Mouse (Mus musculus): ENCODE results near the gene Nos2. TPM values are rescaled to one million over a fixed set of nuclear protein-coding genes. Genes with fewer than 3 reads are reported as not detected.
"Not testable (repeated sequence)": the region's sequence is repeated elsewhere in the genome, so short reads cannot be mapped to it uniquely, and the experiment has no call there.

The Nos2 gene
- polyA plus RNA-seq, 1 experiment, result 1.5 TPM

DNA sequence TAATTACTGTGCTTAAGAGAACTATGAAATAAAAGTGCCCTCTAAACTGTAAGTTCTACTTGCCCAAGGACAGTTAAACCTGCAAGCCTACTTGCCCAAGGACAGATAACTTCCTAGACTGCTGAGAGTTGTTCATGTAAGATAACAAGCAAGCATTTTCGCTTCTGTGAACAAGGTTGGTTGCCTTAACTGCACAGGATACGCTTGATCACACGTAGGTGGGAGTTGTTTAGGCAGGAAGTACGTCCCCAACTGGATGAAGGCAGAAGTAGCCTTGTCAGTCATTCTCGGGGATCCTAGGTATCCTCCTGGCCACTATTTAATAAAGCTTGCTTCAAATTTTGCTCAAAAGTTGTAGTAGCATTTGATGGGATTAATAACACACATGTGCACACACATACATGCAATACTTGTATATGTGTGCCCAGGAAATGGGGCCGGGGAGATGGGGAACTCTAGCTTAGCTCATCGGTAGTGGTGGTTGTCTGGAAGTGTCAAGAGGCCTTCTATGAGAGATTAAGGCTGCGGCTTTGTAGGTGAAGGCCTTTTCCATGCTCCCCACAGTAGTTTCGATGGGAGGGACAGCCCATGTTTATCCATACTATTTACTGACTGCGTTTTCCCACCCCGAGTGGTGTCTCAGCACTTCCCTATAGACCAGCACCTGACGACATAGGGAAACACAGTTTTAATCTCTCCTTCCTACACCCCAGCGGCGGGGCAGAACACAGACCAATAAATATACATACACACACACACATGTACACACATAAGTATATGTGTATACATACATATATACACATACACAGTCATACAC, 85.2 kb downstream of the Nos2 start:
- Histone ChIP-seq H3K27ac (ENCODE audit: insufficient read depth, low read depth, low read length) (no peak overlapping the region), H3K4me1 (ENCODE audit: control insufficient read depth, insufficient read depth, low read length) (no peaks in the 10 kb centered on the region), H3K27me3 (replicated peaks; ENCODE audit: control insufficient read depth, insufficient read depth, low read length) (no peaks in the 10 kb centered on the region), H3K36me3 (ENCODE audit: control insufficient read depth, insufficient read depth, low read length) (no peaks in the 10 kb centered on the region), H3K4me3 (ENCODE audit: insufficient read depth, low read depth, low read length) (no peak overlapping the region)
- 84% methylated on average over 14 of the region's 14 CpGs for WGBS
- no peak for DNase-seq
- TF ChIP-seq CTCF (conservative IDR thresholded peaks at IDR 0.05; ENCODE audit: insufficient read depth, insufficient read length, low read depth, low read length), result no peak
- TF ChIP-seq POLR2A (IDR thresholded peaks at IDR 0.05; ENCODE audit: low read depth, low read length), result no peak

DNA sequence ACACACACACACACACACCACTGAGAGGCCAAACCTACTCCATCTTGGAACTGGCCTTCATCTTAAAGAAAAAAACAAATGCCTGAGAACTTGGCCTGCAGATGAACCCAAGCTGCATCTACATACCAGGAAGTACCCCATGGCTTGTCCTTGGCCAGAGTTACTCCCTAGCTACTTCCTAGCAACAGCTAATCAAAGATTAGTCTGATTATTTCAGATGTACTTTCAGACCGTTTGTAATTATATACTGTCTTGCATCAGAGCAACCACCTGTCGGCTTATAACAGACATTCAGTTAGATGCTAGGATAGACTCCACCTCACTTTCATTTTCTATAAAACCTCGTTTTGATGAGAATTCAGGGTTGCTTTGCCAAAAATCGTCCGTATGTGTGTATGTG, 85.8 kb downstream of the Nos2 start:
- WGBS, result 55% methylated on average over 5 of the region's 5 CpGs

DNA sequence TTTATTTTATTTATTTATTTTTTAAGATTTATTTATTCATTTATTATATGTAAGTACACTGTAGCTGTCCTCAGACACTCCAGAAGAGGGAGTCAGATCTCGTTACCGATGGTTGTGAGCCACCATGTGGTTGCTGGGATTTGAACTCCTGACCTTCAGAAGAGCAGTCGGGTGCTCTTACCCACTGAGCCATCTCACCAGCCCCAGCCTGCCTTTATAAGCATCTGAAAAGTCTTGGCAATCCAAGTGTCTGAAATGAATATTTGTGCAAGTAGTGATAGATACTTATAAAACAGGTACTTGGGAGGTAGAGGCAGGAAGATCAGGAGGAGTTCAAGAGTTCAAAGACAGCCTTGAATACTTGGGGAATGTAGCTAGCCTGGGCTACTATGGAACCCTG, 86.8 kb downstream of the Nos2 start:
- not testable (repeated sequence) for H3K36me3 ChIP-seq (ENCODE audit: control insufficient read depth, insufficient read depth, low read length); H3K27me3 ChIP-seq (replicated peaks; ENCODE audit: control insufficient read depth, insufficient read depth, low read length); H3K4me1 ChIP-seq (ENCODE audit: control insufficient read depth, insufficient read depth, low read length); H3K27ac ChIP-seq (ENCODE audit: insufficient read depth, low read depth, low read length); DNase-seq; H3K4me3 ChIP-seq (ENCODE audit: insufficient read depth, low read depth, low read length)
- 85% methylated on average over 3 of the region's 3 CpGs for WGBS

More for the DNA sequence above, 85.8 kb downstream of the Nos2 start:
- no peak for DNase-seq
- Histone ChIP-seq H3K36me3 (ENCODE audit: control insufficient read depth, insufficient read depth, low read length) (no peaks in the 10 kb centered on the region), H3K27me3 (replicated peaks; ENCODE audit: control insufficient read depth, insufficient read depth, low read length) (no peaks in the 10 kb centered on the region), H3K4me3 (ENCODE audit: insufficient read depth, low read depth, low read length) (no peak overlapping the region), H3K4me1 (ENCODE audit: control insufficient read depth, insufficient read depth, low read length) (no peaks in the 10 kb centered on the region), H3K27ac (ENCODE audit: insufficient read depth, low read depth, low read length) (no peak overlapping the region)
- TF ChIP-seq CTCF (conservative IDR thresholded peaks at IDR 0.05; ENCODE audit: insufficient read depth, insufficient read length, low read depth, low read length), result no peak
- no peak for TF ChIP-seq POLR2A (IDR thresholded peaks at IDR 0.05; ENCODE audit: low read depth, low read length)

DNA sequence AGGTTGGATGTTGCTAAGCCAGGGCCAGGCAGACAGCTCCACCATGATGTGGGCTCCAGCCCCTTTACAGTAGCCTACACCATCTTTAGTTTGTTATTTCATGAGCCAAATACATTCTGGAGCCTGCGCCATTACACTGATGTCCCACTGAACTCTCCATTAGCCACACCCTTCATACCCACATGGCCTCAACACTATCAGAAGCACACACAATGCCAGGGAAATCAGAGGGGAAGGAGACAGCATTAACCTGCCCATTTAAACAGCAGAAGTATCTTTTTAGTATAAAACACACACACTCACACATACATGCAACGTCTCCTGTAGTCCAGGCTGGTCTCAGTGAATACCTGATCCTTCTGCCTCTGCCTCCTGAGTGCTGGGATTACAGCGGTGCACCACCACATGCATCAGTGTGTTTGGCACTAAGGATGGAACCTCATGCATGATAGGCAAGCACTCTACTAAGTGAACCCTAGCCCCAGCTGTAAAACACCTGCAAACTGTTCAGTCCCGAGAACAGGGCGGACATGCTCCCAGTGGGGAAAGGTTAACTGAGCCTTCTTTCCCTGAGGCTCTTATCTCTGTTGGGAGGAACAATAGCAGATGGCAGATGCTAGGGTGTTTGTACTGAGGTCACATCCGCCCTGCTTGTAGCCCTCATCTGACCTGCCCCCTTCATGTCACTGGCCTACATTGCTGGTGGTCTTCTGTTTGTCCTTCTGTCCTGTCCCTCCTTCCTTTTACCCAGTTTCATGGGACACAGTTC, 87.6 kb downstream of the Nos2 start:
- TF ChIP-seq POLR2A (IDR thresholded peaks at IDR 0.05; ENCODE audit: low read depth, low read length), result no peak
- TF ChIP-seq CTCF (conservative IDR thresholded peaks at IDR 0.05; ENCODE audit: insufficient read depth, insufficient read length, low read depth, low read length), result no peak
- WGBS, result 85% methylated on average over 6 of the region's 6 CpGs
- Histone ChIP-seq H3K4me3 (ENCODE audit: insufficient read depth, low read depth, low read length) (no peak overlapping the region), H3K4me1 (ENCODE audit: control insufficient read depth, insufficient read depth, low read length) (no peaks in the 10 kb centered on the region), H3K36me3 (ENCODE audit: control insufficient read depth, insufficient read depth, low read length) (no peaks in the 10 kb centered on the region), H3K27ac (ENCODE audit: insufficient read depth, low read depth, low read length) (no peak overlapping the region), H3K27me3 (replicated peaks; ENCODE audit: control insufficient read depth, insufficient read depth, low read length) (no peaks in the 10 kb centered on the region)
- DNase-seq, result no peak

DNA sequence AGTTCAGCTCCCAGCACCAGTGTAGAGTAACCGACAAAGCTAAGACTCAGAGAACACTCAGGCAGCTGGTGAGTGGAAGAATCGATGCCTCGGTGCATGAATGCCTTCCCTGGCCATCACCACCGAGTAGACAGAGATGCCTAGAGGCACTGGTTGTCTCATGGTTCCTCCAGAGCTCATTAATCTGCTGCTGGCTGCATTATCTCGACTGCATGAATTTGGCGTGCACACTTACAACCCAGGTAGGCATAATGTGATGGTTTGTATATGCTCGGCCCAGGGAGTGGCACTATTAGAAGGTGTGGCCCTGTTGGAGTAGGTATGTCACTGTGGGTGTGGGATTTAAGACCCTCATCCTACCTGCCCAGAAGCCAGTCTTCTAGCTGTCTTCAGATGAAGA, 88.3 kb downstream of the Nos2 start:
- no peak for DNase-seq
- 92% methylated on average over 7 of the region's 7 CpGs for WGBS
- no peak overlapping the region for H3K27ac ChIP-seq (ENCODE audit: insufficient read depth, low read depth, low read length)
- TF ChIP-seq CTCF (conservative IDR thresholded peaks at IDR 0.05; ENCODE audit: insufficient read depth, insufficient read length, low read depth, low read length) (no peak), POLR2A (IDR thresholded peaks at IDR 0.05; ENCODE audit: low read depth, low read length) (no peak)
- H3K4me3 ChIP-seq (ENCODE audit: insufficient read depth, low read depth, low read length), result no peak overlapping the region
- no peaks in the 10 kb centered on the region for H3K27me3 ChIP-seq (replicated peaks; ENCODE audit: control insufficient read depth, insufficient read depth, low read length)
- no peaks in the 10 kb centered on the region for H3K4me1 ChIP-seq (ENCODE audit: control insufficient read depth, insufficient read depth, low read length)
- no peaks in the 10 kb centered on the region for H3K36me3 ChIP-seq (ENCODE audit: control insufficient read depth, insufficient read depth, low read length)

Other genes starting within 250 kb of the Nos2 start
- gene Nlk, start 223.4 kb upstream of the Nos2 start, polyA plus RNA-seq (2012; rRNA removed), result 11.7 and 12.1 TPM in 2 replicates
- 56.9 and 60.1 TPM in 2 replicates for gene Ccnq, start 169.1 kb upstream of the Nos2 start, polyA plus RNA-seq (2012; rRNA removed)
- gene Lyrm9, start 94.2 kb upstream of the Nos2 start, polyA plus RNA-seq (2012; rRNA removed), result 22.4 and 24.9 TPM in 2 replicates
- gene Lgals9, start 64.2 kb downstream of the Nos2 start, polyA plus RNA-seq (2012; rRNA removed), result 55.3 and 63.4 TPM in 2 replicates
- gene Ksr1, start 225.6 kb downstream of the Nos2 start, polyA plus RNA-seq (2012; rRNA removed), result 7.8 and 9.8 TPM in 2 replicates

All from kidney, adult 2 months (tissue).